Mouse (Mus musculus): ENCODE data around the gene Lemd1. TPM values are rescaled to one million over a fixed set of nuclear protein-coding genes. Genes with fewer than 3 reads are reported as not detected.

Gene Lemd1
- polyA plus RNA-seq, 1 experiment, result not detected

DNA sequence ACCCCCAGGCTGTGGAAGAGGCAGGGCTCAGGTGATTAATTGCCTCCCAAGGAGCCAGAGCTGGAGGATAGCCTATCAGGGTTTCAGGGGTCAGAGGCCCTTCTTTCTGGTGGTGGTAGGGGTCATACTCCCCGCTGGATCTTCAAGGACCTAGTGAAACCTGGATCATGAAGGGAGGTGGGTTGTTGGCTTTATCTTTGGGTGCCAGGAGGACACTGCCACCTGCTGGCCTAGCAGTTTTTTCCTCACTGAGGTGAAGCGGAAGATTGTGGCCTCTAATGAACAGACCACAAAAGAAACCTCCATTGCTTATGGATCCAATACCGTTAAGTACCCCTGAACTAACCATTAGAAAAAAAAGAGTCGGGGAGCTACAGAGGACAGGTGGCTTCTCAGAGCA, 114.9 kb downstream of the Lemd1 start:
- TF ChIP-seq POLR2A (IDR thresholded peaks at IDR 0.05; ENCODE audit: low read depth, low read length) (no peak), CTCF (IDR thresholded peaks at IDR 0.05; ENCODE audit: borderline replicate concordance, insufficient read depth, low read length) (peak; percentile 64; the same call in 1 of the 2 replicates)
- no peak overlapping the region for H3K4me3 ChIP-seq (ENCODE audit: insufficient read depth, low read length)
- no peak overlapping the region for H3K27ac ChIP-seq (ENCODE audit: insufficient read depth, low read length)
- H3K4me1 ChIP-seq (ENCODE audit: control insufficient read depth, insufficient read depth, low read length), result peaks cover 7% of the 10 kb centered on the region; the same call in 1 of the 2 replicates

DNA sequence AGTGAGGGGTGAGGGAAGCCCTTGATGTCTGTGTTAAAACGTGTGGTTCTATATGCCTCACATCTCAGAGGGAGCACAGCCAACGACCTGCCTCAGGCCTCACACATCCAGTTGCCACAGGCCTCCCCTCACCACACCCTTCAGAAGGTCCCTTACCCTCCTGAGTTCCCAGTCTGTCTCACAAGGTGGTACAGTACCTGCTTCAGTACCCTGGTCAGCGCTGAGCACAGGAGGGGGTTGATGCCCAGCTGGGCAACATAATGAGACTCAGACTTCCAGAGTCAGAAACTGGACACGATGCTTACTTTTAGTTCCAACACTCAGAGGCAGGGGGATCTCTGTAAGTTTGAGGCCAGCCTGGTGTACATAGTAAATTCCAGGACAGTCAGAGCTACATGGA, 115.6 kb downstream of the Lemd1 start:
- Histone ChIP-seq H3K27ac (ENCODE audit: insufficient read depth, low read length) (no peak overlapping the region), H3K4me3 (ENCODE audit: insufficient read depth, low read length) (no peak overlapping the region), H3K4me1 (ENCODE audit: control insufficient read depth, insufficient read depth, low read length) (peaks cover 7% of the 10 kb centered on the region; the same call in 1 of the 2 replicates)
- TF ChIP-seq POLR2A (IDR thresholded peaks at IDR 0.05; ENCODE audit: low read depth, low read length) (0 out of 2 replicates have a peak, but pooled peaks have one; percentile 29), CTCF (IDR thresholded peaks at IDR 0.05; ENCODE audit: borderline replicate concordance, insufficient read depth, low read length) (no peak)

GRCm38 (mm10) chr1:132307962-132308361, 116.7 kb downstream of the Lemd1 start:
- Histone ChIP-seq H3K4me3 (ENCODE audit: insufficient read depth, low read length) (no peak overlapping the region), H3K4me1 (ENCODE audit: control insufficient read depth, insufficient read depth, low read length) (peaks cover 7% of the 10 kb centered on the region; the same call in 1 of the 2 replicates), H3K27ac (ENCODE audit: insufficient read depth, low read length) (no peak overlapping the region)
- TF ChIP-seq POLR2A (IDR thresholded peaks at IDR 0.05; ENCODE audit: low read depth, low read length) (no peak), CTCF (IDR thresholded peaks at IDR 0.05; ENCODE audit: borderline replicate concordance, insufficient read depth, low read length) (no peak)

- Histone ChIP-seq H3K4me1 (ENCODE audit: control insufficient read depth, insufficient read depth, low read length) (peaks cover 7% of the 10 kb centered on the region; the same call in 1 of the 2 replicates), H3K4me3 (ENCODE audit: insufficient read depth, low read length) (no peak overlapping the region), H3K27ac (ENCODE audit: insufficient read depth, low read length) (no peak overlapping the region)
- TF ChIP-seq POLR2A (IDR thresholded peaks at IDR 0.05; ENCODE audit: low read depth, low read length), result no peak
- no peak for TF ChIP-seq CTCF (IDR thresholded peaks at IDR 0.05; ENCODE audit: borderline replicate concordance, insufficient read depth, low read length)
Observed at GRCm38 (mm10) chr1:132308674-132309073, 117.4 kb downstream of the Lemd1 start.

Other genes starting within 250 kb of the Lemd1 start
- gene Slc45a3, start 228.5 kb upstream of the Lemd1 start, polyA plus RNA-seq (2011; ENCODE audit: insufficient read length, low read depth, missing spikeins), result 0.30 TPM in 1 of 2 replicates, not detected in the other
- gene Elk4, start 183.8 kb upstream of the Lemd1 start, polyA plus RNA-seq (2011; ENCODE audit: insufficient read length, low read depth, missing spikeins), result 90.0 and 109 TPM in 2 replicates
- gene Mfsd4a, start 123.4 kb upstream of the Lemd1 start, polyA plus RNA-seq (2011; ENCODE audit: insufficient read length, low read depth, missing spikeins), result 0.25 and 0.67 TPM in 2 replicates
- gene Cdk18, start 51.7 kb upstream of the Lemd1 start, polyA plus RNA-seq (2011; ENCODE audit: insufficient read length, low read depth, missing spikeins), result 14.0 and 28.8 TPM in 2 replicates
- not detected in 2 replicates for gene AC124108.1, start within 50 bp of the Lemd1 start, polyA plus RNA-seq (2011; ENCODE audit: insufficient read length, low read depth, missing spikeins)
- not detected in 2 replicates for gene Gm10188, start 38.3 kb downstream of the Lemd1 start, polyA plus RNA-seq (2011; ENCODE audit: insufficient read length, low read depth, missing spikeins)
- gene Klhdc8a, start 107.2 kb downstream of the Lemd1 start, polyA plus RNA-seq (2011; ENCODE audit: insufficient read length, low read depth, missing spikeins), result 10.5 and 16.1 TPM in 2 replicates
- 9.2 and 14.2 TPM in 2 replicates for gene Nuak2, start 124.7 kb downstream of the Lemd1 start, polyA plus RNA-seq (2011; ENCODE audit: insufficient read length, low read depth, missing spikeins)
- 11.6 and 12.6 TPM in 2 replicates for gene Tmcc2, start 199.8 kb downstream of the Lemd1 start, polyA plus RNA-seq (2011; ENCODE audit: insufficient read length, low read depth, missing spikeins)
- 18.0 and 23.3 TPM in 2 replicates for gene Dstyk, start 226.1 kb downstream of the Lemd1 start, polyA plus RNA-seq (2011; ENCODE audit: insufficient read length, low read depth, missing spikeins)